Mouse (Mus musculus) embryonic facial prominence, embryonic 11.5 days (tissue): ENCODE data around the gene Tarbp1. TPM values are rescaled to one million over a fixed set of nuclear protein-coding genes. Genes with fewer than 3 reads are reported as not detected.
A peak's percentile ranks its signal among the peaks of the same experiment; 100 is the strongest.

Source experiments
- ATAC-seq: fragments of 200-750 bp; cut with Nextera tagmentation; replicated peaks from 2 replicates; pipeline ENCODE4 v1.8.0; 2017; ENCODE audit warnings: low read depth; ENCODE audit not compliant: insufficient number of reproducible peaks, low FRiP score, low TSS enrichment
- DNase-seq: peaks from one replicate; pipeline ENCODE4 v3.0.0-alpha.2; 2015; ENCODE audit warnings: low spot score
- H3K27ac ChIP-seq: fragments of 300-500 bp; sonication (generic); replicated peaks from 2 replicates; pipeline ENCODE4 v1.5.1; 2014; ENCODE audit warnings: mild to moderate bottlenecking, low read depth, low read length, control low read depth
- H3K27me3 ChIP-seq: fragments of 300-500 bp; sonication (generic); 2 replicates; pipeline ENCODE4 v1.6.1; 2014; ENCODE audit warnings: mild to moderate bottlenecking, low read length, moderate library complexity, mixed read lengths; ENCODE audit not compliant: control insufficient read depth, insufficient read depth
- H3K36me3 ChIP-seq: fragments of 300-500 bp; sonication (generic); replicated peaks from 2 replicates; pipeline ENCODE4 v1.6.1; 2014; ENCODE audit warnings: low read depth, mild to moderate bottlenecking, low read length, moderate library complexity, mixed read lengths; ENCODE audit not compliant: control insufficient read depth, insufficient read depth
- H3K4me1 ChIP-seq: fragments of 300-500 bp; sonication (generic); 2 replicates; pipeline ENCODE4 v1.6.1; 2014; ENCODE audit warnings: low read length, mixed read lengths; ENCODE audit not compliant: control insufficient read depth, insufficient read depth
- H3K4me2 ChIP-seq: fragments of 300-500 bp; sonication (generic); 2 replicates; pipeline ENCODE4 v1.6.1; 2014; ENCODE audit warnings: low read depth, mild to moderate bottlenecking, control low read depth, low read length, moderate library complexity
- H3K4me3 ChIP-seq: fragments of 300-500 bp; sonication (generic); 2 replicates; pipeline ENCODE4 v1.5.1; 2014; ENCODE audit warnings: low read depth, low read length, control low read depth
- H3K9ac ChIP-seq: fragments of 300-500 bp; sonication (generic); replicated peaks from 2 replicates; pipeline ENCODE4 v1.6.1; 2014; ENCODE audit warnings: mild to moderate bottlenecking, control low read depth, low read length
- H3K9me3 ChIP-seq: fragments of 300-500 bp; sonication (generic); replicated peaks from 2 replicates; pipeline ENCODE4 v1.6.1; 2016; ENCODE audit warnings: mild to moderate bottlenecking, low read length, inconsistent platforms, mixed read lengths; ENCODE audit not compliant: control insufficient read depth
- WGBS: fragments of 180-500 bp; shearing (Covaris S2); extraction: QIAGEN DNeasy Blood & Tissue Kit; methylation state at CpG from one replicate; pipeline ENCODE4 v1.1.7; 2014; 5-methylcytosine and 5-hydroxymethylcytosine counted together
- polyA plus RNA-seq: library from polyadenylated mRNA; unstranded; fragments of >200 nt; fragmentation: Nextera tagmentation; extraction: Ambion mirVana; gene quantifications from 2 replicates; pipeline ENCODE4 v1.2.1, GENCODE M21; 2014

The Tarbp1 gene
- polyA plus RNA-seq, 1 experiment from 2014 or later, result 3.4 TPM

DNA sequence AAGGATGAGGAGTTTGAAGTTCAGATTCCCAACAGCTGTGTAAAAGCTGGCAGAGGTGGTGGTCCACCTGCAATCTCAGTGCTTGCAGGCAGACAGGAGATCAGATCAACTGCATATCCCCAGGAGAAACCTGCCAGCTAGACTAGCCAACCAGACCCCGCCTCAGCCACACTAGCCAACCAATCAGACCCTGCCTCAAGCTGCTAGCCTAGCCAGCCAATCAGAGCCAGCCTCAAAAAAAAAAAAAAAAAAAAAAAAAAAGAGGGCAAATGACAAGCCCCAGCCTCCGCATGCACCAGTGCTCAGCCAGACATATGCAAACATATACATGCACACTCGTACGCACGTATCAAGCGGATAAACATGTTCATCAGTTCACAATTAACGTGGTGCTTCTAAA lies 19.5 kb downstream of the Tarbp1 start:
- no peaks in the 10 kb centered on the region for H3K9me3 ChIP-seq
- ATAC-seq, result no peak
- no peak overlapping the region for H3K9ac ChIP-seq
- no peak overlapping the region for H3K4me3 ChIP-seq
- WGBS, result 69% methylated on average over 7 of the region's 7 CpGs
- no peak overlapping the region for H3K4me2 ChIP-seq
- peak; percentile 26 for DNase-seq
- H3K36me3 ChIP-seq, result no peaks in the 10 kb centered on the region; the same call in 1 of the 2 replicates
- H3K4me1 ChIP-seq, result no peaks in the 10 kb centered on the region
- H3K27me3 ChIP-seq, result no peaks in the 10 kb centered on the region
- no peak overlapping the region for H3K27ac ChIP-seq

DNA sequence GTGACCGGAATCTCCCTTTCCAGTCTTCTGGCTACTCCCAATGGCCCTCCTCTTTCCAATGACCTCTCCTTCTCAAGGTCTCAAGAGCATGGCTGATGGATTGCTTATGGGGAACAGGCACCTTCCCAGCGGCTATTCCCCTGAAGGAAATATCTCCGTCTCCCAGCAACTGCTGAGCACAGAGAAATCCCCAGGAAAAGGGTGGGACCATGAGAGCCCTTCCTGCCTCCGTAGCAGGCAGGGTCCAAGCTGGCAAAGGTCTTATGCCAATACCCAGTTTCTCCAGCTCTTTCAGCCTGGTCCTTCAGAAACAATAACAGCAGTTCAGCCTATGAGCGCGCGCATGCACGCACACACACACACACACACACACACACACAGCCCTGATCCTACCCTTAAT lies 23.7 kb downstream of the Tarbp1 start:
- ATAC-seq, result no peak
- no peak overlapping the region for H3K9ac ChIP-seq
- no peaks in the 10 kb centered on the region for H3K9me3 ChIP-seq
- H3K4me2 ChIP-seq, result no peak overlapping the region
- DNase-seq, result no peak
- H3K27ac ChIP-seq, result no peak overlapping the region
- H3K4me1 ChIP-seq, result no peaks in the 10 kb centered on the region
- H3K36me3 ChIP-seq, result no peaks in the 10 kb centered on the region; the same call in 1 of the 2 replicates
- no peaks in the 10 kb centered on the region for H3K27me3 ChIP-seq
- no peak overlapping the region for H3K4me3 ChIP-seq
- WGBS, result 94% methylated on average over 8 of the region's 8 CpGs

DNA sequence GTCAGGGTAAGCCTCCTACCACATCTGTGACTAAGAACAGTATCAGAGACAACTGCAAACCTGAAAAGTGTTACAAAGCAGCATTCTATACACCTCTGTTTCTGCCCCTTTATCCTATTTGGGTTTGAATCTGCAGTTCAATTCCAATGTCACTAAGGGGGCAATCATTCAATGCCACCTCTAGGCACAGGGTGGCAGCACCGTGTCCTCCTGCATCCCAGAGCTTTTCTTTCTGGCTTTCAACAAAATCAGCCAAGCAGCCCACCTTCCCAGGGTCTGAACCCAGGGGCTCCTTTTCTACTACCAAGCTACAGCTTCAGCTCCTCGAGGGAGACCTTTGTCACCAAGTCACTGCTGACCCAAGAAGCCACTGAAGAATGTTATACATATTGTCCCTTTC lies 35.9 kb downstream of the Tarbp1 start:
- Histone ChIP-seq H3K4me2 (no peak overlapping the region), H3K27me3 (no peaks in the 10 kb centered on the region), H3K4me1 (no peaks in the 10 kb centered on the region), H3K9me3 (no peaks in the 10 kb centered on the region), H3K9ac (no peak overlapping the region), H3K27ac (no peak overlapping the region), H3K36me3 (no peaks in the 10 kb centered on the region), H3K4me3 (no peak overlapping the region)
- DNase-seq (no peak), ATAC-seq (no peak)
- 65% methylated on average over 2 of the region's 2 CpGs for WGBS

DNA sequence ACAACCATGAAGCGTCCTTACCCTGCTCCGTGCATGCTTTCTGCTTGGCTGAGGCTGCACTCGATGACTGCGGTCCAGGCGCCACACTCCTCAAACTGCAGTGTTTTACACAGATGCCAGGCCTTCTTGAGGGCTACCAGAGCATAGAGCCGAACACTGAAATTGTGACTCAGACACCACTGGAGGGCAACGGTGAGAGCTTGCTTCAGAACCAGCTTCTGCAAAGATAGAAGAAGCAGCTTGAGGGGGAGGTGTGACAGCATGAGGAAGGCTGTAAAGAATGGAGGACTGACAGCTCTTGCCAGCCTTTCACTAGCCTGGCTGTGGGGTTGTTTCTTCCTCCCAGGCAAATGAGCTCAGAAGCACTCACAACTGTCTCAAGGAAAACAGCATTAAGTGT lies 41.0 kb downstream of the Tarbp1 start:
- Histone ChIP-seq H3K9me3 (no peaks in the 10 kb centered on the region), H3K4me3 (no peak overlapping the region), H3K9ac (no peak overlapping the region), H3K4me2 (no peak overlapping the region), H3K27me3 (no peaks in the 10 kb centered on the region), H3K36me3 (no peaks in the 10 kb centered on the region; the same call in 1 of the 2 replicates), H3K4me1 (no peaks in the 10 kb centered on the region), H3K27ac (no peak overlapping the region)
- ATAC-seq, result no peak
- DNase-seq, result no peak
- WGBS, result 91% methylated on average over 7 of the region's 7 CpGs

- H3K36me3 ChIP-seq, result no peaks in the 10 kb centered on the region; the same call in none of the 2 replicates
- no peak for ATAC-seq
- 86% methylated on average over 5 of the region's 5 CpGs for WGBS
These were observed 45.2 kb downstream of the Tarbp1 start for GRCm38 (mm10) chr8:126429635-126430034.

GRCm38 (mm10) chr8:126424946-126425345 lies 49.9 kb downstream of the Tarbp1 start:
- no peak overlapping the region for H3K4me2 ChIP-seq
- H3K27ac ChIP-seq, result no peak overlapping the region
- DNase-seq (no peak), ATAC-seq (no peak)
- H3K4me1 ChIP-seq, result no peaks in the 10 kb centered on the region
- no peak overlapping the region for H3K9ac ChIP-seq
- no peaks in the 10 kb centered on the region; the same call in none of the 2 replicates for H3K36me3 ChIP-seq
- H3K4me3 ChIP-seq, result no peak overlapping the region
- H3K27me3 ChIP-seq, result no peaks in the 10 kb centered on the region
- H3K9me3 ChIP-seq, result no peaks in the 10 kb centered on the region
- 94% methylated on average over 1 of the region's 1 CpGs for WGBS

More at GRCm38 (mm10) chr8:126429635-126430034, 45.2 kb downstream of the Tarbp1 start:
- Histone ChIP-seq H3K9me3 (no peaks in the 10 kb centered on the region), H3K4me1 (no peaks in the 10 kb centered on the region), H3K4me3 (no peak overlapping the region), H3K27ac (no peak overlapping the region), H3K9ac (no peak overlapping the region), H3K27me3 (no peaks in the 10 kb centered on the region), H3K4me2 (no peak overlapping the region)
- DNase-seq, result no peak

- DNase-seq, result no peak
These were observed 50.7 kb downstream of the Tarbp1 start for GRCm38 (mm10) chr8:126424163-126424562.

GRCm38 (mm10) chr8:126422920-126423300 lies 52.0 kb downstream of the Tarbp1 start:
- peak overlapping the region; percentile 64 for H3K4me2 ChIP-seq
- H3K9me3 ChIP-seq, result no peaks in the 10 kb centered on the region
- H3K27me3 ChIP-seq, result no peaks in the 10 kb centered on the region
- H3K9ac ChIP-seq, result peak overlapping the region; percentile 76
- 9% methylated on average over 9 of the region's 9 CpGs for WGBS
- no peak overlapping the region for H3K27ac ChIP-seq
- H3K4me3 ChIP-seq, result peak overlapping the region; percentile 63
- no peaks in the 10 kb centered on the region for H3K4me1 ChIP-seq
- no peaks in the 10 kb centered on the region; the same call in none of the 2 replicates for H3K36me3 ChIP-seq
- DNase-seq (peak; percentile 21), ATAC-seq (peak; percentile 66; the same call in 1 of the 2 replicates)

More at GRCm38 (mm10) chr8:126424163-126424562, 50.7 kb downstream of the Tarbp1 start:
- Histone ChIP-seq H3K9ac (no peak overlapping the region), H3K4me3 (no peak overlapping the region), H3K36me3 (no peaks in the 10 kb centered on the region; the same call in none of the 2 replicates), H3K27me3 (no peaks in the 10 kb centered on the region), H3K27ac (no peak overlapping the region), H3K9me3 (no peaks in the 10 kb centered on the region), H3K4me2 (no peak overlapping the region), H3K4me1 (no peaks in the 10 kb centered on the region)
- WGBS, result 80% methylated on average over 4 of the region's 4 CpGs
- ATAC-seq, result no peak
